Mouse (Mus musculus): ENCODE results near the gene Notch4.

GRCm38 (mm10) chr17:34578070-34578469 is 14.0 kb downstream of the Notch4 start:
- no peak for TF ChIP-seq CTCF (IDR thresholded peaks at IDR 0.05; ENCODE audit: borderline replicate concordance, insufficient read depth, low read depth, low read length)
- TF ChIP-seq POLR2A (IDR thresholded peaks at IDR 0.05; ENCODE audit: borderline replicate concordance, insufficient read depth, low read length): no peak

Measured in cerebellum, adult 2 months (tissue).